Mouse (Mus musculus): ENCODE measurements at regions not wholly inside any gene's neighbourhood (a gene's known extent, or its start where the extent isn't known, plus 50 kb on each side); places are given as distances from the start of the nearest gene placed in this dataset.

- TF ChIP-seq CTCF (IDR thresholded peaks at IDR 0.05; ENCODE audit: low read depth, low read length) (no peak), POLR2A (IDR thresholded peaks at IDR 0.05; ENCODE audit: borderline replicate concordance, low read depth, low read length) (no peak)
Observed at GRCm38 (mm10) chr4:33659766-33660165, 264.6 kb upstream of the Cnr1 start.

Data from bone marrow macrophage, adult 2 months (primary cell).